Mouse (Mus musculus) cortical plate, adult 2 months (tissue): ENCODE measurements around the gene 2310039H08Rik.

ENCODE experiments used
- CTCF ChIP-seq: fragments of 200-500 bp; IDR thresholded peaks from 2 replicates; pipeline ENCODE4 v1.5.1; 2011; ENCODE audit warnings: mild to moderate bottlenecking, control low read depth, low read length; ENCODE audit not compliant: insufficient read depth; ENCODE audit errors: extremely low read depth
- POLR2A ChIP-seq: fragments of 200-500 bp; IDR thresholded peaks from 2 replicates; pipeline ENCODE4 v1.6.1; 2011; ENCODE audit warnings: mild to moderate bottlenecking, low read length, control low read depth; ENCODE audit not compliant: insufficient read depth; ENCODE audit errors: extremely low read depth

DNA sequence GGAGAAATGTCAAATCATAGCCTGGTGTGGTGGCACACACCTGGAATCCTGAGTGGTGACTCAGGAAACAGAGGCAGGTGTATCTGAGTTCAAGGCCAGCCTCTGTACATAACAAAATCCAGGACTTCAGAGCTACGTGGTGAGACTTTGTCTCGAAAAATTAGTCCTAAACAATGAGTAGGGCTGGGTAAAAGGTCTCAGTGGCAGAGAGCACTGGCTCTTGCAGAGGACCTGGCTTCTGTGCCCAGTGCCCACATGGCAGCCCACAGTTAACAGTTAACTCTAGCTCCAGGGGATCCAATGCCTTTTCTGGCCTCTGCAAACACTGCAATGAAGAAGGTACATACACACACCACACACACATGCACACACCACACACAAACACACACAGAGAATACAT lies 24.6 kb upstream of the 2310039H08Rik start:
- TF ChIP-seq POLR2A (no peak), CTCF (no peak)
